Mouse (Mus musculus) thymus, postnatal 36 days (tissue): ENCODE data around the gene Arhgap33.
"Not testable (repeated sequence)": the region's sequence is repeated elsewhere in the genome, so short reads cannot be mapped to it uniquely, and the experiment has no call there.

Experiments
- DNase-seq, 2 experiments: peaks; one replicate each; pipeline ENCODE4 v3.0.0; 2022; ENCODE audit warnings: mixed read lengths in 2 of 2

Gene Arhgap33

GRCm38 (mm10) chr7:30552102-30553020 is 17.5 kb upstream of the Arhgap33 start, which contains the start of the genes Hspb6 and Proser3:
Gene Hspb6 (plus strand): TSS chr7:30552178.
Gene Proser3 (minus strand): TSS chr7:30552299.
- DNase-seq: peak; percentile 95 to 96

GRCm38 (mm10) chr7:30551445-30552101 is 16.7 kb upstream of the Arhgap33 start:
- no peak for DNase-seq

- no peak for DNase-seq
Observed at GRCm38 (mm10) chr7:30550603-30551002, 15.7 kb upstream of the Arhgap33 start.

- no peak for DNase-seq
Observed at GRCm38 (mm10) chr7:30549880-30550279, 15.0 kb upstream of the Arhgap33 start.

- no peak for DNase-seq
Observed at GRCm38 (mm10) chr7:30544327-30544726, 9.5 kb upstream of the Arhgap33 start.

- DNase-seq: no peak
Observed at GRCm38 (mm10) chr7:30540572-30540971, 5.7 kb upstream of the Arhgap33 start.

GRCm38 (mm10) chr7:30533941-30534632 is 773 bp downstream of the Arhgap33 start:
- DNase-seq: no peak

GRCm38 (mm10) chr7:30532931-30533330 is 1.9 kb downstream of the Arhgap33 start:
- no peak for DNase-seq

GRCm38 (mm10) chr7:30531291-30531815 is 3.5 kb downstream of the Arhgap33 start:
- DNase-seq: no peak

- DNase-seq: no peak
Observed at GRCm38 (mm10) chr7:30526981-30527380, 7.9 kb downstream of the Arhgap33 start.

GRCm38 (mm10) chr7:30526399-30526798 is 8.5 kb downstream of the Arhgap33 start:
- no peak for DNase-seq

- DNase-seq: no peak
Observed at GRCm38 (mm10) chr7:30525954-30526353, 8.9 kb downstream of the Arhgap33 start.

- DNase-seq: no peak
Observed at GRCm38 (mm10) chr7:30524487-30524886, 10.4 kb downstream of the Arhgap33 start.

GRCm38 (mm10) chr7:30522871-30523270 is 12.0 kb downstream of the Arhgap33 start:
- no peak for DNase-seq

GRCm38 (mm10) chr7:30520856-30521255 is 14.0 kb downstream of the Arhgap33 start:
- DNase-seq: no peak

GRCm38 (mm10) chr7:30520396-30520795 is 14.5 kb downstream of the Arhgap33 start:
- no peak for DNase-seq

GRCm38 (mm10) chr7:30518325-30518724 is 16.5 kb downstream of the Arhgap33 start:
- no peak for DNase-seq

- DNase-seq: no peak
Observed at GRCm38 (mm10) chr7:30515003-30515760, 19.7 kb downstream of the Arhgap33 start.

- DNase-seq: no peak
Observed at GRCm38 (mm10) chr7:30508061-30508460, 26.8 kb downstream of the Arhgap33 start.

- DNase-seq: peak in 1 of 2 experiments; percentile 14
Observed at GRCm38 (mm10) chr7:30501159-30501558, 33.7 kb downstream of the Arhgap33 start.

- not testable (repeated sequence) for DNase-seq
Observed at GRCm38 (mm10) chr7:30495506-30496042, 39.3 kb downstream of the Arhgap33 start.
